In genomic region chr7:132859042-132859958, GRCm38 (mm10) we compare ENCODE assay signal across 7 mouse cellular contexts. TPM values are rescaled to one million over a fixed set of nuclear protein-coding genes. Genes with fewer than 3 reads are reported as not detected.
DNase-seq lines count a peak whose midpoint lies in the region; ATAC-seq lines count a peak whose summit lies in the region.

Abraxas2 (plus strand) TSS chr7:132859225.

- peak; percentile 96 for DNase-seq in adrenal gland, postnatal 14 days
- peak; percentile 94 for DNase-seq in embryonic facial prominence, embryonic 11.5 days (ENCODE audit: low spot score)
- DNase-seq in kidney, adult 11 months = peak; percentile 88
- peak; percentile 92 for DNase-seq in limb, embryonic 10.5 days (ENCODE audit: low spot score)
- peak; percentile 84 for DNase-seq in spleen, adult 12 weeks (ENCODE audit: low spot score)

- H3K9me3 ChIP-seq in embryonic facial prominence, embryonic 11.5 days (replicated peaks; ENCODE audit: control insufficient read depth, low read length) = no peaks in the 10 kb centered on the region
- H3K9me3 ChIP-seq in limb, embryonic 10.5 days (replicated peaks) = no peaks in the 10 kb centered on the region
- no peaks in the 10 kb centered on the region for H3K9me3 ChIP-seq in midbrain, embryonic 13.5 days

- H3K27ac ChIP-seq in embryonic facial prominence, embryonic 11.5 days (replicated peaks; ENCODE audit: low read depth, low read length) = peak within 1 kb of the TSS; percentile 17; the same call in 1 of the 2 replicates
- H3K27ac ChIP-seq in limb, embryonic 10.5 days = peak within 1 kb of the TSS; percentile 90
- peak within 1 kb of the TSS; percentile 81 for H3K27ac ChIP-seq in midbrain, embryonic 13.5 days

- no peaks in the 10 kb centered on the region for H3K27me3 ChIP-seq in embryonic facial prominence, embryonic 11.5 days (ENCODE audit: control insufficient read depth, insufficient read depth, low read length)
- no peaks in the 10 kb centered on the region for H3K27me3 ChIP-seq in limb, embryonic 10.5 days (ENCODE audit: low read depth, poor library complexity, severe bottlenecking)
- H3K27me3 ChIP-seq in midbrain, embryonic 13.5 days = no peaks in the 10 kb centered on the region

- WGBS in embryonic facial prominence, embryonic 11.5 days = under 1% methylated on average over 51 of the region's 53 CpGs
- 1% methylated on average over 53 of the region's 53 CpGs for WGBS in limb, embryonic 10.5 days
- WGBS in midbrain, embryonic 13.5 days = under 1% methylated on average over 53 of the region's 53 CpGs

- no peaks in the 10 kb centered on the region for H3K4me1 ChIP-seq in embryonic facial prominence, embryonic 11.5 days (ENCODE audit: control insufficient read depth, insufficient read depth, low read length)
- peaks cover 10% of the 10 kb centered on the region; the same call in 1 of the 2 replicates for H3K4me1 ChIP-seq in limb, embryonic 10.5 days
- H3K4me1 ChIP-seq in midbrain, embryonic 13.5 days (replicated peaks) = peaks cover 22% of the 10 kb centered on the region

- peak within 1 kb of the TSS; percentile 92 for H3K4me3 ChIP-seq in embryonic facial prominence, embryonic 11.5 days (ENCODE audit: low read depth, low read length)
- H3K4me3 ChIP-seq in limb, embryonic 10.5 days = peak within 1 kb of the TSS; percentile 75
- peak within 1 kb of the TSS; percentile 94 for H3K4me3 ChIP-seq in midbrain, embryonic 13.5 days (replicated peaks)

- H3K36me3 ChIP-seq in embryonic facial prominence, embryonic 11.5 days (replicated peaks; ENCODE audit: control insufficient read depth, insufficient read depth, low read depth, low read length) = no peaks in the 10 kb centered on the region
- H3K36me3 ChIP-seq in limb, embryonic 10.5 days = 0 out of 2 replicates have a peak, but pooled peaks cover 2% of the 10 kb centered on the region
- H3K36me3 ChIP-seq in midbrain, embryonic 13.5 days = no peaks in the 10 kb centered on the region

- ATAC-seq in embryonic facial prominence, embryonic 11.5 days (replicated peaks; ENCODE audit: insufficient number of reproducible peaks, low FRiP score, low TSS enrichment, low read depth) = peak; percentile 89
- ATAC-seq in granulocyte monocyte progenitor cell, adult 5-6 weeks (replicated peaks; ENCODE audit: poor library complexity, severe bottlenecking) = peak; percentile 92
- peak; percentile 95 for ATAC-seq in midbrain, embryonic 13.5 days

- peak within 1 kb of the TSS; percentile 92 for H3K9ac ChIP-seq in embryonic facial prominence, embryonic 11.5 days (replicated peaks; ENCODE audit: low read length)
- H3K9ac ChIP-seq in midbrain, embryonic 13.5 days (replicated peaks) = peak within 1 kb of the TSS; percentile 90

- H3K4me2 ChIP-seq in embryonic facial prominence, embryonic 11.5 days (ENCODE audit: low read depth, low read length) = peak within 1 kb of the TSS; percentile 55
- peak within 1 kb of the TSS; percentile 84 for H3K4me2 ChIP-seq in midbrain, embryonic 13.5 days (replicated peaks)

RNA-seq across cellular contexts. Expression of gene Abraxas2, which starts in this region (rescaled TPM):
- 33.6 and 35.8 TPM in 2 replicates for total RNA-seq in adrenal gland, postnatal 14 days (2021)
- 39.3 and 41.3 TPM in 2 replicates for polyA plus RNA-seq in embryonic facial prominence, embryonic 11.5 days (2014; fragmentation: Nextera tagmentation; extraction: Ambion mirVana)
- total RNA-seq in granulocyte monocyte progenitor cell, adult 5-6 weeks (2014; fragmentation: Nextera tagmentation) = 43.0 and 44.0 TPM in 2 replicates
- 36.1 and 40.2 TPM in 2 replicates for total RNA-seq in granulocyte monocyte progenitor cell, adult 5-6 weeks (2017)
- 34.8 and 36.5 TPM in 2 replicates for polyA plus RNA-seq in limb, embryonic 10.5 days (2016; fragmentation: Nextera tagmentation; extraction: Ambion mirVana)
- 37.1 and 41.8 TPM in 2 replicates for polyA plus RNA-seq in midbrain, embryonic 13.5 days (2015; fragmentation: Nextera tagmentation; extraction: Ambion mirVana)

Comparison
In these comparisons a context has a peak if more than half of its experiments do, and no peak if none do; other contexts are left out.
1. Peak in every context shown above with its lines: DNase-seq, ATAC-seq, H3K4me3 ChIP-seq and H3K27ac ChIP-seq.
2. H3K27ac ChIP-seq: peak in every context shown above with its lines; median percentile 90 in limb, embryonic 10.5 days; 81 in midbrain, embryonic 13.5 days; 17 in embryonic facial prominence, embryonic 11.5 days.